ENCODE assay signal across 8 mouse cellular contexts in the genomic region with DNA sequence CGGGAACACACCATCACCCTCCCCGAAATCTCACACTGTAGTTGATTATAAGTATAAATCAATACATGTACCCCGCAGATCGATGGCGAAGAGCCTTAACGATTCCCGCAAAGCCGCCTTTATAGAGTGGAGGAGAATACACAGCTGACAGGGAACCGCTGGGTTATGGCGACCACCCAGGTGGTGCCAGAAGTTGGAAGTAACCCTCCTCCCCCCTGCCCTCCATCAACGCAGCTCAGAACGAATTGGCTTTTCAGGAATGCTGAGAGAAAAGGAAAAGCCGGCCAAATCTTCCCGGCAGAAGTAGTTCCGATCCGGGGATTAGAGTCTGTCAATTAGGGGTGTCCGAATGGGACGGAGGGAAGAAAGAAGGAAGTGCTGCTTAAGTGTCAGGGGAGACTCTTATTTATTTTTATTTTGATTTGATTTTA.
A peak's percentile ranks its signal among the peaks of the same experiment; 100 is the strongest.
DNase-seq lines count a peak whose midpoint lies in the region; ATAC-seq and TF ChIP-seq lines count a peak whose summit lies in the region.

No protein-coding gene starts in this region.

- ATAC-seq in forebrain, embryonic 16.5 days, result peak; percentile 52; the same call in 1 of the 2 replicates
- no peak for ATAC-seq in limb, embryonic 12.5 days (ENCODE audit: insufficient number of reproducible peaks, insufficient read depth, low FRiP score, low TSS enrichment, low read depth)
- no peak for ATAC-seq in inflammation-experienced regulatory T-cells, adult 6 months

- DNase-seq in gastrocnemius, adult 2 months, result no peak
- DNase-seq in gastrocnemius, adult 8-10 months (ENCODE audit: low spot score in 2 of 2), result no peak
- peak; percentile 32 for DNase-seq in ES-CJ7 (ENCODE audit: low read depth, low spot score)
- peak; percentile 63 for DNase-seq in retina, postnatal 1 day
- no peak for DNase-seq in adrenal gland, adult 2 months

- H3K9ac ChIP-seq in forebrain, embryonic 16.5 days (replicated peaks; ENCODE audit: low read depth, low read length), result peak overlapping the region; percentile 51; the same call in 1 of the 2 replicates
- peak overlapping the region; percentile 74 for H3K9ac ChIP-seq in limb, embryonic 12.5 days (replicated peaks)

- no peak overlapping the region for H3K27ac ChIP-seq in gastrocnemius, adult 2 months
- H3K27ac ChIP-seq in forebrain, embryonic 16.5 days (ENCODE audit: low read length), result no peak overlapping the region
- H3K27ac ChIP-seq in limb, embryonic 12.5 days, result peak overlapping the region; percentile 94

- no peaks in the 10 kb centered on the region for H3K27me3 ChIP-seq in forebrain, embryonic 16.5 days (replicated peaks; ENCODE audit: control insufficient read depth, insufficient read depth, low read length)
- no peaks in the 10 kb centered on the region for H3K27me3 ChIP-seq in limb, embryonic 12.5 days

- H3K36me3 ChIP-seq in forebrain, embryonic 16.5 days (ENCODE audit: control insufficient read depth, insufficient read depth), result no peaks in the 10 kb centered on the region
- no peaks in the 10 kb centered on the region for H3K36me3 ChIP-seq in limb, embryonic 12.5 days

- WGBS in forebrain, embryonic 16.5 days, result under 1% methylated on average over 18 of the region's 18 CpGs
- under 1% methylated on average over 18 of the region's 18 CpGs for WGBS in limb, embryonic 12.5 days

- H3K4me2 ChIP-seq in forebrain, embryonic 16.5 days (ENCODE audit: low read length), result peak overlapping the region; percentile 98
- H3K4me2 ChIP-seq in limb, embryonic 12.5 days, result peak overlapping the region; percentile 99

- no peaks in the 10 kb centered on the region for H3K9me3 ChIP-seq in forebrain, embryonic 16.5 days (ENCODE audit: control insufficient read depth, low read length)
- no peaks in the 10 kb centered on the region for H3K9me3 ChIP-seq in limb, embryonic 12.5 days

- H3K4me3 ChIP-seq in gastrocnemius, adult 2 months, result peak overlapping the region; percentile 67
- H3K4me3 ChIP-seq in forebrain, embryonic 16.5 days (replicated peaks; ENCODE audit: low read length), result peak overlapping the region; percentile 55
- H3K4me3 ChIP-seq in limb, embryonic 12.5 days (replicated peaks), result peak overlapping the region; percentile 56

- H3K4me1 ChIP-seq in forebrain, embryonic 16.5 days (replicated peaks; ENCODE audit: control insufficient read depth, insufficient read depth, low read length), result peaks cover 13% of the 10 kb centered on the region
- peaks cover 10% of the 10 kb centered on the region for H3K4me1 ChIP-seq in limb, embryonic 12.5 days (replicated peaks)

- intact Hi-C loops in gastrocnemius, adult 2 months (cut with DNase I), result no loop called here

- no peak for TF ChIP-seq CTCF in gastrocnemius, adult 2 months (IDR thresholded peaks at IDR 0.05)

Comparison
In these comparisons a context has a peak if more than half of its experiments do, and no peak if none do; other contexts are left out.
1. DNase-seq: peak in ES-CJ7 (single experiment) and retina, postnatal 1 day (single experiment); none in gastrocnemius, adult 2 months (single experiment), gastrocnemius, adult 8-10 months (0 of 2) and adrenal gland, adult 2 months (single experiment).
2. Peak in every context shown above with its lines, with median percentiles within 50 percentile points of each other: H3K4me3 ChIP-seq.